Mouse (Mus musculus) CH12.LX (cell line): Measurements from ENCODE around the gene Shank3.

Experiments
- IRF4 ChIP-seq: IDR thresholded peaks from 2 replicates; pipeline ENCODE4 v1.6.1; 2014; ENCODE audit warnings: low read depth, mild to moderate bottlenecking, inconsistent platforms, low read length, improper control_type of control experiment
- SMC3 ChIP-seq: IDR thresholded peaks from 2 replicates; pipeline ENCODE4 v1.6.1; 2011; ENCODE audit warnings: low read depth, low read length, improper control_type of control experiment

DNA sequence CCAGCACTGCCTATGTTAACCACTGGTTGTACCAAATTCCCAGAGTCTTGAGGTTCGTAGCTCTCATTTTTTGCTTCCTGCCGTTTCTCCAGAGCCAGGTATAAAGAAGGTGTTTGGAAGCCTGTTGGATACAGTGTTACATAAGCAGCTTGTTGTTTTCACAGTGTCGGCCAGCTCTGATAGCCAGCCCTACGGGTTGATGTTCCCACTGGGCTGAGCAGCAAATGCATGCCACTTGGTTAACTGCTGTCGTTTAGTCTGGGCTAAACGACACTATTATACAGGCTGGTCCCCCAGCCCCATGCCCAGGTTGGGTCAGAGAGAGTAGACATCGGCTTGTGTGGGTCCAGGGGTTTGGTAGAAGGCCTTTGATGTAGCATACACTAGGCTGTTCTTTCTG lies 22.5 kb downstream of the Shank3 start:
- no peak for TF ChIP-seq IRF4
- TF ChIP-seq SMC3 = no peak
